Mouse (Mus musculus) adrenal gland, postnatal 4 days (tissue): ENCODE measurements at regions not wholly inside any gene's neighbourhood (a gene's known extent, or its start where the extent isn't known, plus 50 kb on each side); places are given as distances from the start of the nearest gene placed in this dataset.
"Not testable (repeated sequence)": the region's sequence is repeated elsewhere in the genome, so short reads cannot be mapped to it uniquely, and the experiment has no call there.

Source experiments
- DNase-seq, 2 experiments: peaks; one replicate each; pipeline ENCODE4 v3.0.0; 2021 to 2022; ENCODE audit warnings: low spot score in 2 of 2, mixed read lengths in 2 of 2

DNA sequence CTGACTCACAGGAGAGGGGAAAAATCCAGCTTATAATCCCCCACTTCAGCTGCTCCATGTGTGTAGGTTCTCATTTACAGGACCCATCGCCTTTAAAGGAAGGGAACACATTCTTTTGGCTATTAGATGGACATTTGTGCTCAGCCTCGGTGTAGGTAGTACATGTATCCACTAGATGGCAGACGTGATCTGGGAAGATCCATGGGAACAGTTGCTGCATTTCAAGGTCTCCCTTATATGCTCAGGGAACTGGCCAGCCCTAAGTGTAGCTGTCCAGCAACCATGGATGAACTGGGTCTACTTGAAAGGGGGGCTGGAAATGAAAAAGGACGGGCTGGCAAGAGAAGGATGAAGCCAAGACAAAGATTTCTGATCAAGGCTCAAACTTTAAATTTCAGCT, 124.0 kb downstream of the Akain1 start:
- no peak for DNase-seq

DNA sequence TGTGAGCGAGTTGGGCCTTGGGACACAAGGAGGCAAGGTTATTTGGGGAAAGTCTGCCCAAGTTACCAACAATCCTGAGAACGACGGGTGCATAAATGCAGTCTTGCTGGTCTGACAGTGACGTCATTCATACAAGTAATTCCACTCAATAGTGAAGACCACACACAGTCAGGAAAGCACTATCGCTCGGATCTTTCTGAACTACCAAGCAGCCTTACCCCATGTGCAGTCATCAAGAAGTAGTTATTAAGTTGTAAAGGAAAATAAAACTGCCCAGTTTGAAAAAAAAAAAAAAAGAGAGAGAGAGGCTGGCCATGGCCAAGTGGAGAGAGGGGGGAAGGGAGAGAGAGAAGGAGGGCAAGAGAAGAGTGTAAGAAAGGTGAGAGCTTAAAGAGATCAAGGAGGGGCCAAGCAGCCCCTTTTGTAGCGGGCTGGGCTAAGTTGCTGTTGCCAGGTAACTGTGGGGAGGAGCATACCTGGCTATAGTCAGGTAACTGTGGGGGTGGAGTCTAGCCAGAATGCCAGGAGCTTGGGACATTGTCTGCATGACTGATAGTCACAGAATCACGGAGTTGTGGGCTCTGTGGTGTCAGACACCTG, 132.0 kb downstream of the Akain1 start:
- not testable (repeated sequence) for DNase-seq

DNA sequence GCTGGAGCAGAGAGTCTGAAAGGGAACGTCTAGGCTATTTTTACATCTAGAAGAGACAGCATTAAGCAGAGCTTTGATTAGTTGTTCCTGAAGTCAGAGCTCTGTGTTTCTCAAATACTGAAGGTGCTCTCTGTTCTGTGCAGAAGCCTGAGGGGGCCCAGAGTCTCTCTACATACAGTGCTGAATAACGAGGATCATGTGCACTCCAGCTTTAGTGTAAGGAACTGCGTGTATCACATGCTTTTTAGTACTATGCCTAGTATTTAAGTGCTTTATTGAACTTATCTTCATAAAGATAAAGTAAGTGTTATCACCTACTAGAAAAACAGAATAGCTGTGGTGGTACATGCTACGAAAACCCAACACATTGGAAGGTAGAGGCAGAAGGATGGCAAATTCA, 151.4 kb downstream of the Akain1 start:
- no peak for DNase-seq

DNA sequence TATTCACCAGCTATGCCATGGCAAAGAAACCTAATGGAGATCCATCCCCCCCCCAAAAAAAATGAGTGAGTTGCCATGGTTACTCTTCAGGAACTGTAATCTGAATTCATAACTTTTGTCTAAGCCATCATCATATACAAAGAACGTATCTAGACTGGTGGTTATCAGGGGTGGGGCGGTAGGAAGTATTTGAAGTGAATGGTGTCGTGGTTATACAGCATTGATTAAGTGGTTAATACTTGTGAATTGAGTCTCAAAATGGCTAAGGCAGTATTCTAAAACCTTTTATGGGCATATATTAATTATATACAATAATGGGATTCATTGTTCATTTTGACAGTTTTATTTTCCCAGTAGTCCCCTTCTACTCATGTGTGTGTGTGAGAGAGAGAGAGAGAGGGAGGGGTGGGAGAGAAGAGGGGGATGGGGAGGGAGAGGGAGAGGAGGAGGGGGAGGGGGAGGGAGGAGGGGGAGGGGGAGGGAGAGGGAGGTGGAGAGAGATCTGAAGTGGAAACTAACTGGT, 158.7 kb downstream of the Akain1 start:
- no peak for DNase-seq

DNA sequence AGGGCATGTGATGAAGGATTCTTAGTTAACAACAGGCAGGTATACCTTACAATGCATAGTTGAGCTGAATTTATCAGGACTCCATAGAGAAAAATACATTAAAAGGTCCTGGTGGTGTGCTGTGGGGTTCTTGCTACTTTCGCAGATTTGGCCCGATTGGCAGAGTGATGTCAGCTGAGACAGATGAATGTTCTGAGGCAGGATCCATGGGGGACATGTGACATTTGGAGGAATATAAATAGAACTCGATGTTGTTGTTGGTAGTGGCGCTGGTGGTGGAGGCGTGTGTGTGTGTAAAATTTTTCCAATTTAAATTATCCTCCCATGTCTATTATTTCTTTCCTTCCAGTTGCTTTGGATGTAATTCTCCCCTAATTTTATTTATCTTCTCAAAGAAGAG, 159.3 kb downstream of the Akain1 start:
- DNase-seq: no peak

DNA sequence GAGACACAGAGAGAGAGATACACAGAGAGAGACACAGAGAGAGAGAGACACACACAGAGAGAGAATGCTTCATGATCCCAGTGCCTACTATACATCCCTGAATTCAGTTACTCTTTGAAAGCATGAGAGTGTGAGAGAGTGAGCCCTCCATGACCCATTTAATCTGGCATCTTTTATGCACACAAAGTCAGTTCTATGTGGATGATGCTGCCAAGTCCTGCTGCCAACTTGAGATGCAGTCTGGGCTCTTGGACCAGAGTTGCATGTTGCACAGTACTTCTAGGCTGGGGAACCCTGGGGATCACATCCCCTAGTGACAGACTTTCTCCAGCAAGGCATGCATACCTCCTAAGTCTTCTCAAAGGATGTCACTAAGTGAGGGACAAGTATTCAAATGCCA, 164.5 kb downstream of the Akain1 start:
- no peak for DNase-seq

DNA sequence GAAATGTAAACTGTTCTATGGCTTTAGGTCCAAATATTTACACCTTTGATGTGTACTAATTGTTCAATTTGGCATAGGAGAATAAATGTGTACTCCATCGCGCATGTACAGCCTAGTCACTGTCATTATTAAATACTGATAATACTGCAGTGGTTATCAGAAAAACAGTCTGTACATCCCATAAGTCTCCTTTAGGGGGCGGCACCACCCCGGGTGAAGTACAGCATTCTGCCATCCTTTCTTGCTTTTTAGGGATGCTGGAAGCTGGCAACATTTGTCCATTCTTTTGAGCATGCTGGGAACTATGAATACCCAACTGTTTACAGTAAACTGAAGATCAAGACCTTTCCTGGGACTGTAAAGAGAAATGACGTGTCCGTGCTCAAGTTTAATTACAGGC, 165.6 kb downstream of the Akain1 start:
- no peak for DNase-seq

DNA sequence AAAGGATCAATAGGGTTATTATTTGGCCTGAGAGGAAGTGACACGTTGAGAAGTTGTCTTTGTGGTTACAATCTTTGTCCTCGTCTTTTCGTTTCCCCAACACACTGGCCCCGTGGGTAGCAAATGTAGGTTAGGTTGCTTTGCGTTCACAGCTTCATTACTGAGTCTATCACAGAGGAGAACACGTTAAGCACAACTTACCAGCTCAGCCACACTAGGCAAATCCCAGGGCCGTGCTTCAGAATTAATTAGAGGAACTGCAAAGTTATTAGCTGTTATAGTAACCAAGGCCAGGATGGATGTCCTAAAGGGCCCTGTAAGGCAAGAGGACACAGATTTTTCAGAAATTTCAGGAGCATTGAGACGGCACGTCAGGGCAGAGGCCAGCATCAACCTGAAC, 166.3 kb downstream of the Akain1 start:
- DNase-seq: no peak

DNA sequence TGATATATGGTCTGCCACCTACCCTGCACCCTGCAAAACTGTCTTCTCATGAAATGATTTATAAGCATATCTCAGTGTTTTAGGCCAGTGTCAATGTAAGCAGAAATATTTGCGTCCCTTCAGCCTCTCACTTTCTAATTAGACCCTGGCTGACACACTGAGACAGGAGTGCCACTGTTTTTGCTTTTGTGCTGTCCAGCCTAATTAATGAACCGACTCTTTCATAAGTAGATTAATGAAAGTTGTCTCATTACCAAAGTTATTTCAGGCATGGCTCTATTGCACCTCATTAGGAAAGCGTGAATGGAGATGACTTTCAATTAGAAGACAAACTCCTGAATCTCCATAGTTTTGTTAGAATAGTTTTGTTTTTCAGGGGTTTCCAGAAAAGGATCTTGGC, 192.3 kb downstream of the Akain1 start:
- no peak for DNase-seq

DNA sequence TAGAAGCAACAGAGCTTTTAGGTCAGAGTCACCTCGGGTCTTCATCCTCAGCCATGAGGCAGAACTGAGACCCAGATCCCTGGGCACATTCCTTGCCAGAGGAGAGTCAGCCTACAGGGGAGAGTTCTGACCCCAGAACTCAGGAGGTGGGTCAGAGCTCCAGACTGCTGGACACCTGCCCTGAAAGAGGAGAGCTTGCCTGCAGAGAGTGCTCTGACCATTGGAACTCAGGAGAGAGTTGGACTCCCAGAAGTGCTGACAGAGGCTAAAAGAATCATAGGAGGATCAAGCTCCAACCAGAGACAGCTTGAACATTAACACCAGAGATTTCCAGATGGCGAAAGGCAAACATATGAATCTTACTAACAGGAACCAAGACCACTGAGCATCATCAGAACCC, 211.4 kb downstream of the Akain1 start:
- DNase-seq: not testable (repeated sequence)

DNA sequence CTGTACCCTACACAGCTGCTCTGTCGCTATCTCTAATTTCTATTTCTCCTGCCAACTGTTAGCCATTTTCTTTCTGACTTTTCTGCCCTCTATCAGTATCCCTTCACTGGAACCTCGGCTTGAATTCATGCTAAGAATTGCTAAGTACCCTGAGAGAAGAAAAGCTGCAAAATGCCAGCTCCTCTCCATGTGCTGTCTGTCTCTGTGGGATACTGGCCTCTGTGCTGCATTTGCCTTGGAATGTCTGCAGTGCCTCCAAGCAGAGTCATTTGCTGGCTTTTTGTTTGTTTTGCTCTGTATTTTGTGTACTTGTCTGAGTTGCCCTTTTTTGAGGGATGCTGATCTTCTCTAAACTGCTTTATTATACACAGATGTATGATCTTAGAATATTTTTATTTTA, 215.5 kb downstream of the Akain1 start:
- DNase-seq: no peak

DNA sequence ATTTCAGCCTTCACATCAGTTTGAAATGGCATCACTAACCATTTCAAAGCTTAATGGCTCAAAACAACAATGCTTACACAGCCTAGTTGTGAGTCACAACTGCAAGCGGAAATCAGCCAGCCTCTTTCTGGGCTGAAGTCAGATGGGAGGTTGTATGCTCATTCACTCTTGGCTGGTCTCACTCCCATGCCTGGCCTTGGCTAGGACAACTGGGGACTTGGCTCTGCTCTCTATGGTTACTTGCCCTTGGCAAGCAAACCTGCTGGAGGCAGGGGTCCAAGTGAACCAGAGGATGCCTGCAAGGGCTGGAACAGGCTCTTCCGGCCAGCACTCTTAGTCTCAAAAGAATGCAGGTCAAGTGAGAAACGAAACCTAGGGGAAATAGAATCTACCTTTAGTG, 233.4 kb downstream of the Akain1 start:
- DNase-seq: peak in 1 of 2 experiments; percentile 7

DNA sequence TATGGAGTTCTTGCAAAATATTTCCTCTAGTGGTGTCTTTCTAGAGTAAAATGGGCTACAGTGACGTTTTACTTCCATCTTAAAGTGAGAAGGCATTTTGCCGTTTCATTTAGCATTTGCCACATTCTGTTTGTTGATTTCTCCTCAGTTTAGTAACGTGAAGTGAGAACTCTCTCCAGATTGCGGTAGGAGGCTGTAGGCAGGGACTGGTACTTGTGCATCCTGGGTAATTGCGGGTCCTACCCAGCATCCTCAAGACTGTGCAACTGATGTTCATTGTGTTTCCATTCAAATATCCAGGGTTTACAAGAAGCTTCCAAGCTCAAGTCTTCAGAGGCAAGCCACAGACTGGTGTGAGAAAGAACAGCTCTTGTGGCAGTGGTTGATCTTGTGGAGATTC, 244.0 kb downstream of the Akain1 start:
- DNase-seq: no peak

DNA sequence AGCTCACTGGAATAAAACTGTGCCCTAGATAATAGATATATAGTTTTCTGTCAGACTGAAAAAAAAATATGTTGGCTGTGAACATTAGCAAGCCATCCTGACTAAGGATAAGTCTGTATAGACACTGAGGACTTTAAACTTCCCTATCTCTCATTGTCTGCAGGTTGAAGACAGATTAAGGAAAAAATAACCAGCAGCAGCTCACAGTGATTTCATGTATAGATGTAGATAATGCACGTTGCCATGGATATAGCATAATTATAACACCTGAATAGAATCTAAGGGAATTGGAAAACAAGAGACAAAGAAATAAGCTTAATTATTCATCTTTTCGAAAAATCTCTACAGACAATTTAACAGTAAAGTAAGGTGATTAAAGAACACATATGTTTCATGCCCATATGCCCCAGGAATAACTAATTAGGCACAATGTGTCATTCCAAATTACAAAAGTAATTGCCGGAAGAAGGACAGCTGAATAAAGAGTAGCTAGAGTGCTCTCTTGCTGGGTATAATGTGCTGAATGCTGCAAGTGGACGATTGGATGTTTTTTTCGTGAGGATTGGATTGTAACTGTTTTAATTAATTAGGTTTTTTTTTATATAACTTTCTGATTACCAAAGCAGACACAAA, 246.6 kb downstream of the Akain1 start:
- DNase-seq: no peak

DNA sequence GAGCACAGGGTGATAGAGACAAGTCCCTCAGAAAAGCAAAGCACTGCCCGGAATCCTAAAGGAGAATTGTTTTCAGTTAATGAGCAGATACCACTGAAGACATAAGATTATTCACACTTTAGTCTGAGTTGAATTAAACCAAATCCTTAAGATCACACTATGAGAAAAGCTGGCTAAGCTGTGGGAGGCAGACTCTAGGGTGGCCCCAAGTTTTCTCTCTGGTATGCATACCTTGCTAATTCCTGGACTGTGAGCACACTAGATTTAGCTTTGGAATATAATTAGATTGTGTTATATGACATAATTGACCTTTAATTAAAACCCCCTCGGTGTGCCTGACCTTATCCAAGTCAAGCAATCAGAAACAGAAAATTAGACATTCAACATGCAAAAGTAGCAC, 247.3 kb downstream of the Akain1 start:
- DNase-seq: no peak

DNA sequence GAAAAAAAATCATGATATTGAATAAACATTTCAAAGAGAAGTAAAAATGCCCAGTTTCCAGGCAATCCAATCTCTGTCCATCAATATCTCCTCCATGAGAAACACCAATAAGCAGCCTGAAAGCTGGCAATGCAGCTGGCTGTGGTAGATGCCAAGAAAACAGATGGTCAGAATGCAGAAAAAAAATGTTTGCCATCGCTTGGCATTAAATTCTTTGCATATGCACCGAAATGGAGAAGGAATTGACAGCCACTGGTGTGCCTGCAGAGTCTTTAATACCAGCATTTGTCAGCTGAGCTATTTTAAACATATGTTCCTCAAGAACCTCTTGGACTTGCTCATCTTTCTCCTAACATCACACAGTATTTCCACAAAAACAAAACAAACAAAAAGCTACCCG, 256.2 kb downstream of the Akain1 start:
- DNase-seq: no peak

DNA sequence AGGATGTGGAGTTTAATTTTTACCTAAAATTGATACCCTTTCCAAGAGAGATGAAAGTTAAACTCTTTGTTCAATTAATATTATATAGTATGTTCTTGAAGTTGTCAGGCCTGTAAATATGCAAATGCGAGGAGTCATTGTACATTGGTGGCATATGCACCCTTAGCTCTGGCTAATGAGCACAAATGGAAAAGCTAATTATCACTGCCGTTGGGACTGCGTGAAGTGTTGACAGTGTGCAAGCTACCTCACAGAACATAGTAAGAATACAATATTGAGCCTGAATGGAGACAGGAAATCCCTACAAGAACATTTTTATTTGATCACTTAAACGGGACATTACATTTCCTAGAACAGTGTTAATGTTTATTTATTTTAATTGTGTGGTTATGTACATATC, 241.5 kb upstream of the Dlgap1 start:
- DNase-seq: no peak

DNA sequence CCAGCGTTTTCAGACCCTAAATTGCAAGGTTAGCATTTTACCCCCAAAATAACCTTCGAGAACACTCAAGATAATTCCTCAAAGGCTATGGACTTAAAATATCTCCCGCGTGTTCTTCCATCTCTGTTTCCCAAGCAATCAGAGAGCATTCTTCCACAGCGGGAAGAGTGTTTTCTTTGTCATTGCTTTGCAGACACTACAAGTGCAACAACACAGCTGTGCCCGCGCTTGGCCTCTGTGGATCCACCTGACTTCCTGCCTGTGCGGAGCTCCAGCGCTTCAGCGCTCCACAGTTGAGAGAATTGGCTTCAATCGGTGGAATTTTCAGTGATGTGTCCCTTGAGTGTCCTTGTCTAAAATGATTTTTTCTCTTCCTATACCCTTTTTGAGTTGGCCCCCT, 235.9 kb upstream of the Dlgap1 start:
- no peak for DNase-seq

DNA sequence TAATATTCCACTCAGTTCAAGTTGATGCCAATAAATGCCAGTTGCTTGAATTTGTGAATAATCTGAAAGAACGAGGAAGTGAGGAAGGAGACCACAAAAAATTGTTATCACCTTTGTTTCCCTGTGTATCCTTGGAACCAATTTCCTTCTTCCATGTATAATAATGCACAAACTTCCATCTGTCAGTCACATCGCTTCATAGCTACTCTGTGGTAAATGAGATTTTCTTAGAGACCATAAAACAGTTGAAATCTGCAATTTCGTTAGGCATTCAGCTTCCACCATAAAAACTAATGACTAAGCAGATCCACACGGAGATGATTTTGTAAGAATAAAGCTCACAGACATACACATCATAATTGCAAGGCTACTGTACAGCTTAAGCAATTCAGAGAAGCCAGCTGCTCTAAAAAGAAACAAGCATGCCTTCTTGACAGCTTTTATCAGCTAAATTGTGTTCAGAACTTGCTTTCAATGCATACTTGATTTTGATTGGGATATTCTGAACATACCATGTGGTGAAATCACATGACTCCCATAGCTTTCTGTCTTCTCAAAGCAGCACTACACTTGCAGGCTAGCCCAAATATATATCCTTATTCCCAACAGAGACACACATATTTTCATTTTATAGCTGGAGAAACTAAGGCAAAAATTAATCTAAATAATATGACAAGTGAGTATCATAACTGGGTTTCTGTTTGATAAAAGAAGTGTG, 232.3 kb upstream of the Dlgap1 start:
- no peak for DNase-seq

DNA sequence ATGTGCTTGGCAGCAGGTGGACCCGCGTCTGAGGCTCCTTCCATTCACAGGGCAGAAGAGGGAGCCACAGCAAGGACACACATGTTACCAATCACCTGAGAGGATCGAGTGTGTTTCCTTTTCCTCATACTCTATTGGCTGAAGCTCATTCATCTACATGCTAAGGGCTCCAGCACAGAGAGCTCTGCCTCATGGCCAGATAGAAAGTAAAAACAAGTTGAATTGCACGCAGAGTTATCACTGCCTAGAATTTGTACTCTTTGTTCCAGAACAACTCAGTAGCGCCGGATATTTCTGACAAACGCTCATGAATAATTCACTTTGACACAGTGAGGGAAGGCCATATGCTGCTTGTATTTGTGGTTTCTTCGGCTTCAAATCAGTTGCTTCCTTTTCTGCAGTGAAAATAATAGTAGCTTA, 199.9 kb upstream of the Dlgap1 start:
- DNase-seq: no peak

DNA sequence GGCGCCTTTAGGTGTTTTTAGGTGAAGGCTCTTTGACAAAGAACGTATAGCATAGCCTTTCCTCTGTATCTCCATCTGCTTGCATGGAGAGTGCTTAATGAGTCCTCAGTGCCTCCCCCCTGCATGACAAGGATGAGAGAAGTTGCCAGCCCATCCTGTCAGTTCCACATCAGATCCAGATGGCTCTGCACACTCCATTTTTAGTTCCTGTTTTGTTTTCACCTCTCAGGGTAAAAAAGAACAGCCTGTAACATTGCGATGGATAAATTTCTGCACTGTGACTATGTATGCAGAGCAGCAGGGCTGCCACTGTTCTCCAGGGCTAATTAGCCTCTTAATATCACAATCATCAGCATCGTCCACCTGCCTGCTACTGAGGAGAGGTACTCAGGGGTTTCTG, 198.8 kb upstream of the Dlgap1 start:
- no peak for DNase-seq

DNA sequence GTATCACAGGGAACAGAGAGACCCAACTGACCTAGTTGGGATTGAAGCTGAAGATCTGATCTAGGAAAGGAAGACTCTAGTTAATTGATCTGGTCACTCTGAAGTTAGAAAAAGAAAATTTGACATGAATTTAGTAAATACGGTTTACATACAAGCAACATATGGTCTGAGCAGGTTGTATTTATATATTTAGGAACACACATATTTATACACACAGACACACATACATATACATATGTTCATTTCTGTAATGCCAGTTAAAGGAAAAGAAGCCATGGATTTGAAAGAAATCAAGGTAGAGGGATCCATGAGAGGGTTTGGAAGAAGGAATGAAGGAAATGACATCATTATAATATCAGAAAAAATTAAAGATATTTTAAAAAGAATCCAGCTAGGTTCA, 187.7 kb upstream of the Dlgap1 start:
- no peak for DNase-seq

DNA sequence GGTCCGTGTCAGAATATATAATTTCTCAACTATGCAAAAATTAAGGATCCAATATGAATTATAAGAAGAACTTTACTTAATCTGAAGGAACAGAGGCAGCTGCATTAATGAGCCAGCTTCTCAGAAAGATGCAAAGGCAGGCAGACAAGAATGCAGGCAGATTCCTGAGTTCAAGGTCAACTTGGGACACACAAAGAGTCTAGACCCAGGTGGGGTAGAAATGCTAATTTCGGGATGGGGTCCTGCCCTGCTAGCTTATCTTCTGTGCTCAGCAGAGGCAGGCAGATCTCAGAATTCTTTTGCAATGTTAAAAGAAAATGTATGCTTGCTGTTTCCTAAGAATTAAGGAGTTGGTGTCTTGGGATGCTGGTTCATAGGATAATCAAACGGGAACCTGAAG, 181.9 kb upstream of the Dlgap1 start:
- no peak for DNase-seq
